Mouse (Mus musculus) mature B cell (primary cell): ENCODE results near the gene D630003M21Rik.

ENCODE experiments used
- in situ Hi-C: fragments of 300-500 bp; cut with MboI; formaldehyde crosslinking; loops from 2 replicates; pipeline ENCODE4 v1.14.3; 2019

The D630003M21Rik gene

DNA sequence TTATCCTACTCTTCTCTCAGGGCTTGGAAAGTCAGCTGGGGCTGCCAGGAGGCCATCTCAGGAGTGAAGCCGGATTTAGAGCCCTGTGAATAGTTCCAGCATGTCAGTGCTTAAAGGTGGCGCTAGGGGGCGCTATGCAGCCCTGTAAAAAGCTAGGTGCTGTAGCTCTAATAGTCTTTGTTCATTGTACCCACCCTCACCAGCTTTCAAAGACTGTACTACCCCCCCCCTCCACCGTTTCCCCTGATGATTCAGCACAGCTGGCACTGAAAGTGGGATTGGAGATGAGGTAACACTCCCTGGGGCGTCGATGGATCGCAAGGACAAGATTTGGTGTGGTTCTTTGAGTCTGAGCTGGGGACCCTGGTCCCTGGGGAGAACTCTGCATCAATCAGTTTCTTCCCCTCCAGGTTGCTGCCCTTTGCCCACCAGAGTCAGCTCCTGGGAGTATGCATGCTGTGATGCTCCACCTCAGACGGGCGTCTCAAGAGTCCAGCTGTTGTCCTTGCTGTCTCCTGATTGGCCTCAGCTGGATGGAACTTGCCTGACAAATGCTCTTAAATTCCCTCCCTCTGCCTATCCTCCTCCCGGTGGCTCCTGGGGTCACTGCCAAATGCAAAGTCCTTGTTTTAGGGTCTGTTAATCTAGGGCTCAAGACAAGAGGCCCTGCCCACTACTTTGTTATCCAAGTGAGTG, 33.9 kb downstream of the D630003M21Rik start:
- in situ Hi-C loops: no loop called here

GRCm38 (mm10) chr2:158193611-158194336, 35.2 kb downstream of the D630003M21Rik start:
- in situ Hi-C loops: no loop called here

DNA sequence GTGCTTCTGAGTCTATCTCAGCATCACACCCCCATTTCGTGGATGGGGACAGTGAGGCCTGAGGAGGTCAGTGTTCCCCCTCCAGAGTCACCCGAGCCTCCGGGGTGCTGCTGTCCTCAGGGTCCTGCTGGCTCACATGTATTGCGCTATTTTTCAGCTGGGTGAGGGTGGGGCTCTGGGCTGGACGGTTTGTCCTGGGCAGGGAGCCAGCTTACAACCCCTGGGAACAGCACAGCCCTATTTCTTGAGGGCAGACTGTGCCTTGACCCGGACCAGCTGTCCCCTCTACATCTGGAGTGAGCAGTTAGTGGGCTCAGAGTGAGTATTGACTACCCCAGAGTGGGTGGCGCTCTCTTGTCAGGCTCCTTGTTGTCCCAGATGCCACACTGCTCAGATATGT, 37.9 kb downstream of the D630003M21Rik start:
- in situ Hi-C loops: no loop called here

- in situ Hi-C loops: no loop called here
Observed at GRCm38 (mm10) chr2:158189451-158189850, 39.6 kb downstream of the D630003M21Rik start.

DNA sequence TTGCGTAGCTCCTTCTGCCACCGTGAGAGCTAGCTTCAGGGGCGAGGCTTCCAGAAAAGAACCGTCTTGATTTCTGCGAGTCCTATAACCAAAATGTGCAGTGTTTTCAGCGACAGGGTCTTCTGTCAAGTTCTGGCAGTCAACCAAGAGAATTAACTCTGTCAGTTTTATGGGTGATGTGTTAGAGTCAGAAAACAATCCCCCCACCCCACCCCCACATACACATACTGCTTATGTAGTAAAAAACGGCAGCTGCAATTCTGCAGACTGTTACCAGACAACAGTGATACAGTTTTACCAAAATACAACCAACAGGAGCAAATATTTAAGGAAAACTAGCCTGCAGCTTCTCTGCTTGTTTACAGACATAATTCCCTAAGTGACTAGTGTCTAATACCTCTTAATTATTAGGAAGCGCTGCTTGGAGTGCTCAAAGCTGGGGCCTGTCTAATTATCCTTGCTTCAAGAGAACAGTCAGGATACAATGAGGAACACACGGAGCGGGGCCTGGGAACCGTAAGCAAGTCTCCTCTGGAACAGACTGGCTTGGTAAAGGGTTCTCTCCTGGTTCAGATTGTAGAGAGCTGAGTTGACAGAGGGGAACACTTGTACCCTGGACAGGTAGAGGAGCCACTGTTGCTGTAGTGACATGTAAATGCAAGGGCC, 42.7 kb downstream of the D630003M21Rik start:
- in situ Hi-C loops: no loop called here

GRCm38 (mm10) chr2:158183266-158183665, 45.8 kb downstream of the D630003M21Rik start:
- in situ Hi-C loops: no loop called here

GRCm38 (mm10) chr2:158181932-158182331, 47.1 kb downstream of the D630003M21Rik start:
- in situ Hi-C loops: no loop called here

- in situ Hi-C loops: no loop called here
Observed at GRCm38 (mm10) chr2:158180797-158181196, 48.2 kb downstream of the D630003M21Rik start.

- in situ Hi-C loops: no loop called here
Observed at GRCm38 (mm10) chr2:158179370-158180111, 49.5 kb downstream of the D630003M21Rik start.

- in situ Hi-C loops: no loop called here
Observed at GRCm38 (mm10) chr2:158178696-158179369, 50.2 kb downstream of the D630003M21Rik start.

GRCm38 (mm10) chr2:158178139-158178538, 50.9 kb downstream of the D630003M21Rik start:
- in situ Hi-C loops: no loop called here

GRCm38 (mm10) chr2:158177574-158177973, 51.4 kb downstream of the D630003M21Rik start:
- in situ Hi-C loops: no loop called here

DNA sequence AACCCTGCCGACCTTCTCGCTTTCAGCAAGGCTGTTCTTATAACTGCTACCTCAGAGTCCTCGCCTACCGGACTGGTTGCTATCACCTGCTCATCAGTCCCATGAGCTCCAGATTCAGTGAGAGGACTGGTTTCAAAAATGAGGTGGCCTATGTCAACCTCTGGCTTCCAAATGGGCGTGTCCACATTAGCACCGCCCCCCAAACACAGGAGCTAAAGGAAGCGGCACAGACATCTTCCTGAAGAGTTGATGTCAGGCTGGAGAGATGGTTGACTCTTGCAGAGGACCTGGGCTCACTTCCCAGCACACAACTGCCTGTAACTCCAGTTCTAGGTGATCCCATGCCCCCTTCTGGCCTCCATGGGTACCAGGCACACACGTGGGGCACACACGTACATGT, 52.3 kb downstream of the D630003M21Rik start:
- in situ Hi-C loops: no loop called here

DNA sequence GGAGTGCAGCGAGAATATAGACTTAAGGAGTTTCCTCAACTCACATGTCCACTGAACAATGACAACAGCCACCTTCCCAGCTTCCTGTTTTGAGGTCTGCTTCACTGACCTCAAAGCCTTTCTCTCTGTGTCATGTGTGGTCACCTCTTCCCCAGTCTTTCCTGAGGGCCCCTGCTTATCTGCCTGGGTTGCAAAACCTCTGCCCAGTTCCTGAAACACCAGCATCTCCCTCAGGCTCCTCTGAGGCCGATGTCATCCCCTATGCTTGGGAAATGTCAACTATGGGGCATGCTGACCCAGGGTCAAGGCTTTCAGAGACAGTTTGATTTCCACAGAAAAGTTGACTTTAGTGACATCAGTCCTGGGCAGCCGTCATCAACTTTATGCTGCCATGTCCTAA, 53.6 kb downstream of the D630003M21Rik start:
- in situ Hi-C loops: no loop called here

GRCm38 (mm10) chr2:158174958-158175357, 54.1 kb downstream of the D630003M21Rik start:
- in situ Hi-C loops: no loop called here

DNA sequence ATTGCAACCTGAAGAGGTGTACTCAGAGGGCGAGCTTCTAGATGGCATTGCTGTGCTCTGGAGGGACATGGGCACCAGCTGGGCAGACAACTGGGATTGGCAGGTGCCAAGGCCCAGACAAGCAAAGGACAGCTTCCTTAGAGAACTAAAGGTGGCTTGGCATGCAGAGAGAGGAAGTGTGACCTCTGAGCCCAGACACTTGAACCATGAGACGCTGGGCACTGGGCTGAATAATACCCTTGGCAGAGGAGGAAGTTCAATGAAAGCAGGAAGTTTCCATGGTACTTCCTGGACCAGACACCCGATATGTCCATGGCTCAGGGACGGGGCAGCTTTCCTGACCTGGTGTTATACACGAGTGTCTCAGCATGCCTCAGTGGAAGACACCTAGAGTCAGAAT, 54.6 kb downstream of the D630003M21Rik start:
- in situ Hi-C loops: no loop called here

GRCm38 (mm10) chr2:158170394-158170793, 58.6 kb downstream of the D630003M21Rik start:
- in situ Hi-C loops: no loop called here

DNA sequence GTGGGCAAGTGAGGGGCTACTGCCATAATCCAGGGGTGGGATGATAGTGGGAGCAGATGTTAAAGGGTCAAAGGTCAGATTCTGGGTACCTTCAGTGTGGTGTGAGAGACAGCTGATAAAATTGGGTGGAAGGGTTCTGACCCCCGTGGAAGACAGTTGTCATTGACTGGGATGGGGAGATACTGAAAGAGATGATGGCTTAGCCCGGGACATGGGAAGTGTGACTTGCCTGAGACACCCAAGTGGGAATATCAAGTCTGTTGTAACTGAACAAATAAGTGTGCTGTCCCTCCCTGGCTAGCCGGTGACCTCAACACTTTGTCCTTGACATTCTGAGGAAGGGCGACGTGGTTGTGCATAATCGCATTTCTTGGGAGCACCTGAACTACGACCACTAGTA, 59.3 kb downstream of the D630003M21Rik start:
- in situ Hi-C loops: no loop called here

- in situ Hi-C loops: no loop called here
Observed at GRCm38 (mm10) chr2:158169351-158169750, 59.7 kb downstream of the D630003M21Rik start.

GRCm38 (mm10) chr2:158168741-158169211, 60.2 kb downstream of the D630003M21Rik start:
- in situ Hi-C loops: no loop called here

DNA sequence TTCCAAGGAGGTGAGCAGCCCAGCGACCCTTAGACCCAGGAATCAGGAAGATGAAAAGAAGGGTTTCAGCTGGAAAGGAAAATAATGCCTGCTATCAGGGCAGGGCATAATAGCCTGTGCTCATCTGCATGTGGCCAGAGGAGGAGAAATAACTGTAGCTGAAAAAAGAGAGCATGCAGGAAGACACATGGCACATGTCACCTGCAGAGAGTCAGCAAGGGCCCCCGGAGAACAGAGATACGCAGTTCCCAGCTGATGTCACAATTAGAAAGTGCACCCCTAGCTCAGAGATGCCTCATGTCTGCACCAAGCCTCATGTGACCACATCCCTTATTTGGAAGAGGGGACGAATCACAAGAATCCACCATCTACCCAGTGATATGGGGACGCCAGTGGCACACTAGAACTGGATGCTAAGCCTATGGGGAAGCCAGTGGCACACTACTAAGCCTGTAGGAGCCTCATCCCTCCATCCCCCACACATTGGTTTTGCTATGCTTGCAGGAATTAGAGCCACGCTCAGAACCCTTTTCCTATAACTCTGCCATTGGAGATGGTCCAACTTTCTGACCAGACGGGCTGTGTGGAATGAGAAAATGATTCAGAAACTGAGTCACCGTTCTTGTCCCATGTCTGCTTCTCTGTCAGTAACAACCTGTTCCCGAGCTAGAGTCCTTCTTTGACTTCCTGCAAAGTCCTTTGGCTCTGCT, 61.4 kb downstream of the D630003M21Rik start:
- in situ Hi-C loops: no loop called here
